Mouse (Mus musculus): ENCODE measurements around the gene Aldh3b3. TPM values are rescaled to one million over a fixed set of nuclear protein-coding genes. Genes with fewer than 3 reads are reported as not detected.

Gene Aldh3b3
- polyA plus RNA-seq, 1 experiment from 2014 or later: not detected

- no peaks in the 10 kb centered on the region for H3K9me3 ChIP-seq (ENCODE audit: control insufficient read depth, low read length)
- peak overlapping the region; percentile 72 for H3K4me2 ChIP-seq (replicated peaks)
- H3K9ac ChIP-seq: peak overlapping the region; percentile 83
- WGBS: 92% methylated on average over 5 of the region's 5 CpGs
- H3K27ac ChIP-seq: no peak overlapping the region
- DNase-seq (ENCODE audit: low spot score) (no peak), ATAC-seq (ENCODE audit: low FRiP score) (no peak)
- H3K27me3 ChIP-seq (ENCODE audit: control insufficient read depth, insufficient read depth, low read length): no peaks in the 10 kb centered on the region
- peaks cover 6% of the 10 kb centered on the region for H3K4me1 ChIP-seq (replicated peaks; ENCODE audit: control insufficient read depth, insufficient read depth, low read length)
- H3K36me3 ChIP-seq (replicated peaks; ENCODE audit: control insufficient read depth, insufficient read depth): peaks cover 15% of the 10 kb centered on the region
- no peak overlapping the region for H3K4me3 ChIP-seq (replicated peaks; ENCODE audit: low read length)
Observed at GRCm38 (mm10) chr19:4001752-4002151, 43.3 kb downstream of the Aldh3b3 start.

DNA sequence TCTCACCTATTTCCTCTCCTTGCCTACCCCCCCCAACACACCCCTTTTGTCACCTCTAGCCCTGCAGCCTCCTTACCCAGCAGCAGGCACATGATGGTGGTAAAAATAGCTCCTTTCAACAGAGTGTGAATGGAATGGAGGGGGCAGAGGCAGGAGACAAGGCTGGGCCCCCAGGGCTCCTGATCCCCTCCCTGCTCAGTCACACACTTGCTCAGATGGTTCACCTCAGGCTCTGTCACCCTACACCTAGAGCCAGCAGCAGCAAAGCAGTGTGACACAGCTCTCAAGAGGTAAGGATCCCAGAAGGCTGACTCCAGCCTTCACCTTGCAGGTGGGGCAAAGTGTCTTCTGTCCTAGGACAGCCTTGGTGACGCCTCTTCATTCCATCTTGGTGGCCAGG, 44.7 kb downstream of the Aldh3b3 start, which contains the start of gene Doc2g:
Gene Doc2g (plus strand): TSS at position 202 of the 400 bp plus-strand sequence.
- peaks cover 28% of the 10 kb centered on the region for H3K36me3 ChIP-seq (replicated peaks; ENCODE audit: control insufficient read depth, insufficient read depth)
- H3K4me2 ChIP-seq (replicated peaks): no peak within 1 kb of the TSS
- 71% methylated on average over 1 of the region's 1 CpGs for WGBS
- no peak within 1 kb of the TSS for H3K9ac ChIP-seq
- H3K4me1 ChIP-seq (replicated peaks; ENCODE audit: control insufficient read depth, insufficient read depth, low read length): peaks cover 6% of the 10 kb centered on the region
- DNase-seq (ENCODE audit: low spot score): no peak
- ATAC-seq (ENCODE audit: low FRiP score): no peak
- no peaks in the 10 kb centered on the region for H3K27me3 ChIP-seq (ENCODE audit: control insufficient read depth, insufficient read depth, low read length)
- H3K4me3 ChIP-seq (replicated peaks; ENCODE audit: low read length): no peak within 1 kb of the TSS
- no peaks in the 10 kb centered on the region for H3K9me3 ChIP-seq (ENCODE audit: control insufficient read depth, low read length)
- no peak within 1 kb of the TSS for H3K27ac ChIP-seq

- no peak for DNase-seq (ENCODE audit: low spot score)
- Histone ChIP-seq H3K27ac (no peak overlapping the region), H3K9ac (no peak overlapping the region), H3K27me3 (ENCODE audit: control insufficient read depth, insufficient read depth, low read length) (no peaks in the 10 kb centered on the region), H3K4me2 (replicated peaks) (no peak overlapping the region), H3K36me3 (replicated peaks; ENCODE audit: control insufficient read depth, insufficient read depth) (peaks cover 34% of the 10 kb centered on the region), H3K4me1 (replicated peaks; ENCODE audit: control insufficient read depth, insufficient read depth, low read length) (peaks cover 6% of the 10 kb centered on the region), H3K9me3 (ENCODE audit: control insufficient read depth, low read length) (no peaks in the 10 kb centered on the region), H3K4me3 (replicated peaks; ENCODE audit: low read length) (no peak overlapping the region)
- 78% methylated on average over 12 of the region's 12 CpGs for WGBS
- ATAC-seq (ENCODE audit: low FRiP score): no peak
Observed at GRCm38 (mm10) chr19:4003641-4004040, 45.2 kb downstream of the Aldh3b3 start.

DNA sequence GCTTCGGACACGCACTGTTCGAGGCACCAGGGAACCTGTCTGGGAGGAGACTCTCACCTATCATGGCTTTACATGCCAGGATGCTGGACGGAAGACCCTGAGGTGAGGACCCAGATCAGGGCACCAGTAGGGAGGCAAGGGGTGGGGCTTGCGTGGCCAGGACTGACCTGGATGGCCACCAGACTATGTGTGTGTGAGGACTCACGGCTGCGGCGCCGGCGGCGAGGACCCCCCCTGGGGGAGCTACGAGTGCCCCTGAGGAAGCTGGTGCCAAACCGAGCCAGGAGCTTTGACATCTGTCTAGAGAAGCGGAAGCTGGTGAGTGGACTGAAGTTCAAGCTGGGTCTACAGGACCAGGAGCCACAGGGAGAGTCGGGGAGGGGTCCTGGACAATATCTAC, 45.9 kb downstream of the Aldh3b3 start:
- Histone ChIP-seq H3K4me3 (replicated peaks; ENCODE audit: low read length) (no peak overlapping the region), H3K36me3 (replicated peaks; ENCODE audit: control insufficient read depth, insufficient read depth) (peaks cover 41% of the 10 kb centered on the region), H3K4me1 (replicated peaks; ENCODE audit: control insufficient read depth, insufficient read depth, low read length) (peaks cover 6% of the 10 kb centered on the region), H3K27ac (no peak overlapping the region), H3K4me2 (replicated peaks) (no peak overlapping the region), H3K9ac (no peak overlapping the region), H3K9me3 (ENCODE audit: control insufficient read depth, low read length) (no peaks in the 10 kb centered on the region), H3K27me3 (ENCODE audit: control insufficient read depth, insufficient read depth, low read length) (no peaks in the 10 kb centered on the region)
- DNase-seq (ENCODE audit: low spot score): no peak
- no peak for ATAC-seq (ENCODE audit: low FRiP score)
- 89% methylated on average over 15 of the region's 15 CpGs for WGBS

- Histone ChIP-seq H3K4me1 (replicated peaks; ENCODE audit: control insufficient read depth, insufficient read depth, low read length) (peaks cover 6% of the 10 kb centered on the region), H3K4me2 (replicated peaks) (no peak overlapping the region), H3K27ac (no peak overlapping the region), H3K36me3 (replicated peaks; ENCODE audit: control insufficient read depth, insufficient read depth) (peaks cover 48% of the 10 kb centered on the region), H3K27me3 (ENCODE audit: control insufficient read depth, insufficient read depth, low read length) (no peaks in the 10 kb centered on the region), H3K9ac (no peak overlapping the region), H3K4me3 (replicated peaks; ENCODE audit: low read length) (no peak overlapping the region), H3K9me3 (ENCODE audit: control insufficient read depth, low read length) (no peaks in the 10 kb centered on the region)
- no peak for DNase-seq (ENCODE audit: low spot score)
- 82% methylated on average over 9 of the region's 9 CpGs for WGBS
- no peak for ATAC-seq (ENCODE audit: low FRiP score)
Observed at GRCm38 (mm10) chr19:4005091-4005490, 46.6 kb downstream of the Aldh3b3 start.

DNA sequence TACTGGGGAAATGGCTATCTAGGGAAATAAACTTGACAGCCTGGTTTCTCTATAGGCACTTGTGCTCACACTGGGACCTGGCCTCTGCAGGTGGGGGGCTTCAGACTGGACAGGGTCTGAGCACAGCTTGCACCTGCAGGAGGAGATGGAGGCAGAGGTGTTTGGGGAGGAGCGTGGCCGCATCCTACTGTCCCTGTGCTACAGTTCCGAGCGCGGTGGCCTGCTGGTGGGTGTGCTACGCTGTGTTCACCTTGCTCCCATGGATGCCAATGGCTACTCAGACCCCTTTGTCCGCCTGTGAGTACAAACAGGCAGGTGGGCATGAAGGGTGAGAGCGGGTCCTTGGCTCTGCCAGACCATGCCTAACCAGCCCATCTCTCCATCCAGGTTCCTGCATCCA, 47.5 kb downstream of the Aldh3b3 start:
- no peak overlapping the region for H3K9ac ChIP-seq
- no peak overlapping the region for H3K27ac ChIP-seq
- no peak overlapping the region for H3K4me3 ChIP-seq (replicated peaks; ENCODE audit: low read length)
- H3K4me2 ChIP-seq (replicated peaks): no peak overlapping the region
- ATAC-seq (ENCODE audit: low FRiP score): no peak
- peaks cover 53% of the 10 kb centered on the region for H3K36me3 ChIP-seq (replicated peaks; ENCODE audit: control insufficient read depth, insufficient read depth)
- no peaks in the 10 kb centered on the region for H3K27me3 ChIP-seq (ENCODE audit: control insufficient read depth, insufficient read depth, low read length)
- DNase-seq (ENCODE audit: low spot score): no peak
- WGBS: 98% methylated on average over 8 of the region's 8 CpGs
- no peaks in the 10 kb centered on the region for H3K9me3 ChIP-seq (ENCODE audit: control insufficient read depth, low read length)
- H3K4me1 ChIP-seq (replicated peaks; ENCODE audit: control insufficient read depth, insufficient read depth, low read length): peaks cover 4% of the 10 kb centered on the region

- no peak for DNase-seq (ENCODE audit: low spot score)
- no peak overlapping the region; the same call in 1 of the 2 replicates for H3K4me2 ChIP-seq (replicated peaks)
- H3K27me3 ChIP-seq (ENCODE audit: control insufficient read depth, insufficient read depth, low read length): no peaks in the 10 kb centered on the region
- no peak for ATAC-seq (ENCODE audit: low FRiP score)
- no peaks in the 10 kb centered on the region for H3K9me3 ChIP-seq (ENCODE audit: control insufficient read depth, low read length)
- no peak overlapping the region for H3K27ac ChIP-seq
- no peak overlapping the region for H3K4me3 ChIP-seq (replicated peaks; ENCODE audit: low read length)
- H3K36me3 ChIP-seq (replicated peaks; ENCODE audit: control insufficient read depth, insufficient read depth): peaks cover 45% of the 10 kb centered on the region
- peaks cover 5% of the 10 kb centered on the region; the same call in 1 of the 2 replicates for H3K4me1 ChIP-seq (replicated peaks; ENCODE audit: control insufficient read depth, insufficient read depth, low read length)
- no peak overlapping the region for H3K9ac ChIP-seq
- 94% methylated on average over 5 of the region's 5 CpGs for WGBS
Observed at GRCm38 (mm10) chr19:4011086-4011485, 52.6 kb downstream of the Aldh3b3 start.

GRCm38 (mm10) chr19:4012432-4013022, 54.1 kb downstream of the Aldh3b3 start, which contains the start of gene Ndufv1:
TSS of gene Ndufv1 (minus strand) at chr19:4012806.
- Histone ChIP-seq H3K9me3 (ENCODE audit: control insufficient read depth, low read length) (no peaks in the 10 kb centered on the region), H3K4me3 (replicated peaks; ENCODE audit: low read length) (peak within 1 kb of the TSS; percentile 74), H3K4me1 (replicated peaks; ENCODE audit: control insufficient read depth, insufficient read depth, low read length) (peaks cover 5% of the 10 kb centered on the region; the same call in 1 of the 2 replicates), H3K9ac (peak within 1 kb of the TSS; percentile 72), H3K27ac (peak within 1 kb of the TSS; percentile 70), H3K4me2 (replicated peaks) (peak within 1 kb of the TSS; percentile 74), H3K27me3 (ENCODE audit: control insufficient read depth, insufficient read depth, low read length) (no peaks in the 10 kb centered on the region), H3K36me3 (replicated peaks; ENCODE audit: control insufficient read depth, insufficient read depth) (peaks cover 30% of the 10 kb centered on the region)
- WGBS: 0% methylated on average over 45 of the region's 45 CpGs
- DNase-seq (ENCODE audit: low spot score) (peak; percentile 98), ATAC-seq (ENCODE audit: low FRiP score) (peak; percentile 99)

GRCm38 (mm10) chr19:4013066-4013465, 54.6 kb downstream of the Aldh3b3 start:
- ATAC-seq (ENCODE audit: low FRiP score) (0 out of 2 replicates have a peak, but pooled peaks have one; percentile 28), DNase-seq (ENCODE audit: low spot score) (no peak)
- Histone ChIP-seq H3K4me2 (replicated peaks) (peak overlapping the region; percentile 44), H3K27ac (no peak overlapping the region), H3K4me3 (replicated peaks; ENCODE audit: low read length) (peak overlapping the region; percentile 74), H3K4me1 (replicated peaks; ENCODE audit: control insufficient read depth, insufficient read depth, low read length) (peaks cover 5% of the 10 kb centered on the region; the same call in 1 of the 2 replicates), H3K27me3 (ENCODE audit: control insufficient read depth, insufficient read depth, low read length) (no peaks in the 10 kb centered on the region), H3K36me3 (replicated peaks; ENCODE audit: control insufficient read depth, insufficient read depth) (peaks cover 25% of the 10 kb centered on the region), H3K9ac (no peak overlapping the region), H3K9me3 (ENCODE audit: control insufficient read depth, low read length) (no peaks in the 10 kb centered on the region)
- 24% methylated on average over 9 of the region's 9 CpGs for WGBS
